ENCODE assay signal across 22 mouse cellular contexts in genomic region chr17:26437089-26437815, GRCm38 (mm10). TPM values are rescaled to one million over a fixed set of nuclear protein-coding genes. Genes with fewer than 3 reads are reported as not detected.
DNase-seq lines count a peak whose midpoint lies in the region; ATAC-seq and TF ChIP-seq lines count a peak whose summit lies in the region.
"Had no signal": no experiment of that assay in that cellular context is flagged by ENCODE, and none has a peak within 500 bp of the region (broad histone marks: within the 10 kb centered on the region; RNA-seq: fewer than 3 reads in every experiment).

No protein-coding gene starts in this region.

- no peak overlapping the region for H3K4me3 ChIP-seq in liver, adult 2 months (ENCODE audit: insufficient read depth, low read depth, low read length)
- H3K4me3 ChIP-seq in brown adipose tissue, adult 24 weeks (ENCODE audit: insufficient read depth, low read depth, low read length): peak overlapping the region; percentile 5; the same call in 1 of the 2 replicates

- no peaks in the 10 kb centered on the region for H3K36me3 ChIP-seq in liver, adult 2 months (ENCODE audit: control insufficient read depth, insufficient read depth, low read length)

- peaks cover 8% of the 10 kb centered on the region; the same call in 1 of the 2 replicates for H3K27me3 ChIP-seq in liver, adult 2 months (ENCODE audit: control insufficient read depth, insufficient read depth, low read length)

- no peak for TF ChIP-seq CTCF in liver, adult 2 months (IDR thresholded peaks at IDR 0.05; ENCODE audit: low read depth, low read length)

- TF ChIP-seq POLR2A in liver, adult 2 months (IDR thresholded peaks at IDR 0.05; ENCODE audit: extremely low read depth, insufficient read depth, low read length): no peak

- peak; percentile 38; the same call in 1 of the 2 replicates for ATAC-seq in frontal cortex, adult (ENCODE audit: low TSS enrichment)
- ATAC-seq: forebrain, embryonic 14.5 days; lung, postnatal 0 days; midbrain, embryonic 16.5 days had no signal

- H3K4me1 ChIP-seq in liver, adult 2 months (ENCODE audit: control insufficient read depth, insufficient read depth, low read length): no peaks in the 10 kb centered on the region
- no peaks in the 10 kb centered on the region for H3K4me1 ChIP-seq in brown adipose tissue, adult 24 weeks (ENCODE audit: control insufficient read depth, insufficient read depth, insufficient read length, low read length)

- WGBS in liver, adult 2 months: 86% methylated on average over 14 of the region's 14 CpGs

- H3K79me2 ChIP-seq in liver, adult 2 months (ENCODE audit: control insufficient read depth, insufficient read depth, low read length): no peaks in the 10 kb centered on the region

- DNase-seq in frontal cortex, postnatal 10 days (ENCODE audit: low spot score in 2 of 2): no peak
- DNase-seq in liver, adult 2 months (ENCODE audit: extremely low read depth, low read depth, low spot score): no peak
- DNase-seq in liver: no peak
- DNase-seq in monocyte, adult 2 months (ENCODE audit: low read depth in 1 of 2, low spot score in 2 of 2): peak; percentile 50 to 59
- no peak for DNase-seq in urinary bladder, postnatal 4 days (ENCODE audit: low spot score in 2 of 2)
- DNase-seq in Muller cell, postnatal 12 days (ENCODE audit: inconsistent ontology term): no peak
- DNase-seq: adrenal gland, postnatal 14 days; cerebellum, adult 18-20 months; cerebellum, postnatal 14 days; embryo, embryonic 11 days; gastrocnemius, postnatal 25 days; kidney, adult 2 months; kidney, postnatal 10 days; thymus, adult 2 months; thymus, postnatal 4 days had no signal

- H3K27ac ChIP-seq in liver, adult 2 months (replicated peaks; ENCODE audit: insufficient read depth, low read depth, low read length): peak overlapping the region; percentile 53
- peak overlapping the region; percentile 54 for H3K27ac ChIP-seq in brown adipose tissue, adult 24 weeks (replicated peaks; ENCODE audit: low read depth, low read length)
- H3K27ac ChIP-seq: hindbrain, embryonic 14.5 days; stomach, postnatal 0 days had no signal

- H3K9ac ChIP-seq in liver, adult 2 months (ENCODE audit: low read depth, low read length): no peak overlapping the region
- H3K9ac ChIP-seq: hindbrain, embryonic 14.5 days had no signal

RNA-seq across cellular contexts. Expression of gene Neurl1b, which starts 22.6 kb away (rescaled TPM):
- total RNA-seq in liver, adult 2 months (2014; rRNA removed): 0.46 and 1.8 TPM in 2 replicates
- 0.57 and 0.83 TPM in 2 replicates for polyA plus RNA-seq in liver, adult 2 months (2012; rRNA removed)
- 0.99 and 1.8 TPM in 2 replicates for polyA plus RNA-seq in brown adipose tissue, adult 24 weeks (2012; ENCODE audit: insufficient read depth, insufficient read length, missing spikeins)

Comparison
In these comparisons a context has a peak if more than half of its experiments do, and no peak if none do; other contexts are left out.
1. DNase-seq: peak in monocyte, adult 2 months (2 of 2); none in frontal cortex, postnatal 10 days (0 of 2), liver, adult 2 months (single experiment), liver (single experiment), urinary bladder, postnatal 4 days (0 of 2) and Muller cell, postnatal 12 days (single experiment).